Mouse (Mus musculus) stomach, postnatal 0 days (tissue): ENCODE results near the gene Ift74.
"Not testable (repeated sequence)": the region's sequence is repeated elsewhere in the genome, so short reads cannot be mapped to it uniquely, and the experiment has no call there.

Source experiments
- CTCF ChIP-seq: IDR thresholded peaks from 2 replicates; pipeline ENCODE4 v1.5.1; 2016; ENCODE audit warnings: antibody characterized with exemption, low read depth, mild to moderate bottlenecking, moderate library complexity
- EP300 ChIP-seq: optimal IDR thresholded peaks from 2 replicates; pipeline ENCODE3; 2016; ENCODE audit warnings: antibody characterized with exemption

GRCm38 (mm10) chr4:94689804-94690203 lies 75.5 kb downstream of the Ift74 start:
- not testable (repeated sequence) for TF ChIP-seq CTCF, EP300
